Mouse (Mus musculus) cerebellum, adult (tissue): ENCODE results near the gene Bpifb4.

Source experiments
- ATAC-seq: cut with Nextera tagmentation; 2 replicates; pipeline ENCODE4 v1.9.2; 2017; ENCODE audit warnings: mild to moderate bottlenecking, moderate library complexity, mixed read lengths; ENCODE audit not compliant: insufficient number of reproducible peaks, low FRiP score, low TSS enrichment

Bpifb4 gene

DNA sequence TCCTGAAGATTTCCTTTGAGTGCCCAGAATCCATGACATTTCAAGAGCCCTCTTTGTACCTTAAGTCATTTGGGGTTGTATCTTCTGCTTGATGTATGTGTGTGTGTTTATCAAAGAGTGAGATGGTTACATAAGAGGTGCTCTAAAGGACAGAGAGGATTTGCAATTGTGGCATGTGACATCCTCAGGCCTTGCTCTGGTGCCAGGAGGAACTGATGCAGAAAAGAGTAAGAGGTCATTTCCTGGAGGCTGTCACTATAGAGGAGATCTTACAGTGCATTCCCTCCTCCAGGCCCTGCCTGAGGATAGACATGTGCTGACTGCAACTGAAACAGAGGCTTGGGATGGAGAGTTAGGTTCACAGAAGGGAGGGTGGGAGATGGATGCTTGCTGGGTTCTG lies 63.0 kb downstream of the Bpifb4 start:
- no peak for ATAC-seq

DNA sequence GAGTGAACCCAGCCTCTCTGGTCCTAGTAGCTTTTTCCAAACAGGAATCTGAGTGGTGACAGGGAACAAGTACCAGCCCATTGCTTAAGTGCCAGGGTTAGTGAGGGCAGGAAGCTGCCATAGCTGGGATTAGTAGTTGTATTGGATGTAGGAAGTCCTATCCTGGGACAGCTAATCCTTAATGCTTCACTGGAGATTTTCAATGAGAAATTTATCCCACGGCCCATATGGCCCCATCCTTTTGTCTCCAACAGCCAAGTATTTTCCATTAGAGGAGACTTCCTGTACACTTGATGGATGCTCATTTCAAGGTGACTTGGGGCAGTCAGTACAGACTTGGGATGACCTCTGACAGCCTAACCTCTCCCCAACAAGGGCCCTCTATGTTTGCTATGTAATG lies 66.4 kb downstream of the Bpifb4 start:
- ATAC-seq = no peak

GRCm38 (mm10) chr2:154005094-154005493 lies 67.1 kb downstream of the Bpifb4 start:
- ATAC-seq = no peak

- no peak for ATAC-seq
Measured at GRCm38 (mm10) chr2:154005734-154006133, 67.7 kb downstream of the Bpifb4 start.

DNA sequence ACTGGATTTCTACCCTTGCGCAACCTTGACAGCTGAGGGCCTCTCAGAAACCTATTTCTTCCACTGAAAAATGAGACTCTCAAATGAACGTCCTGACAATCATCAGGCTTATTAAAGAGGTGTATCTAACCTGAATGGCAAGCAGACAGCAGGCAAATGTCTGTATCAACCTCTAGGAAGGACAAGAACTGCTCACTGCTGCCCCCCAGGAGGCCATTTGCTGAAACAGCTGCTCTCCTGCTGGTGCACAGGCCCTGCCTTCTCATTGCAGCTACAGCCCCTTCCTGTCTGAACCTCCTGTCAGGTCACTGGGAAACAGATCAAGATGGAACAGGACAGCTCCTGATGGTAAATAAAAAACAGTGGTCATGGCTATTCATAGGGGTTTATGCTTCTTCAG lies 68.3 kb downstream of the Bpifb4 start:
- no peak for ATAC-seq

- no peak for ATAC-seq
Measured at GRCm38 (mm10) chr2:154007381-154007780, 69.4 kb downstream of the Bpifb4 start.

- no peak for ATAC-seq
Measured at GRCm38 (mm10) chr2:154007965-154008364, 70.0 kb downstream of the Bpifb4 start, which contains the start of gene Bpifa2. TSS of gene Bpifa2 (plus strand) at chr2:154008265.
